In the genomic region with DNA sequence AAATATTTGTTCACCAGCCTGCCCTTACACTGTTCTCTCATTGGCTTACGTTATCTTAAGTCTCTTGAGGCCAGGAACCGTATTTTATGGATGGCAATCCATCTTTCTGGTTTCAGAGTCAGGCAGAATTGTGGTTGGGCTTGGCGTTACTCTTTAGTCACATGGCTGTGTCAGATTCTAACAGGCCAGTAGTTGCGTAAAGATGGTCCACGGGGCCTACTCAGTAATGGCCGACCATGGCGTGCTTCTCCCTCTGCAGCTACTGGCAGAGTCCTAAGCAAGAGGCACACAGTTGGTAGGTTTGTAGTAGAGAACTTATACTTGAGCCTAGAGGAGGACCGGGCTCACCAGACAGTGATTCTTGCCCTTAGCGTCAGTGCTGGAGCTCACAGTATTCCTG, we compare ENCODE assay signal across 12 mouse cellular contexts. TPM values are rescaled to one million over a fixed set of nuclear protein-coding genes. Genes with fewer than 3 reads are reported as not detected.
A peak's percentile ranks its signal among the peaks of the same experiment; 100 is the strongest.
DNase-seq lines count a peak whose midpoint lies in the region; ATAC-seq and TF ChIP-seq lines count a peak whose summit lies in the region.
"Had no signal": no experiment of that assay in that cellular context is flagged by ENCODE, and none has a peak within 500 bp of the region (broad histone marks: within the 10 kb centered on the region; RNA-seq: fewer than 3 reads in every experiment).

No protein-coding gene starts in this region.

- no peaks in the 10 kb centered on the region for H3K27me3 ChIP-seq in kidney, adult 2 months (replicated peaks; ENCODE audit: control insufficient read depth, insufficient read depth, low read length)
- no peaks in the 10 kb centered on the region for H3K27me3 ChIP-seq in limb, embryonic 10.5 days (ENCODE audit: low read depth, poor library complexity, severe bottlenecking)
- no peaks in the 10 kb centered on the region for H3K27me3 ChIP-seq in forebrain, embryonic 12.5 days
- H3K27me3 ChIP-seq: liver, embryonic 13.5 days had no signal

- no peaks in the 10 kb centered on the region for H3K36me3 ChIP-seq in kidney, adult 2 months (ENCODE audit: control insufficient read depth, insufficient read depth, low read length)
- peaks cover 49% of the 10 kb centered on the region for H3K36me3 ChIP-seq in limb, embryonic 10.5 days
- H3K36me3 ChIP-seq in forebrain, embryonic 12.5 days (replicated peaks), result peaks cover 9% of the 10 kb centered on the region; the same call in 1 of the 2 replicates
- H3K36me3 ChIP-seq: liver, embryonic 13.5 days had no signal

- peak; percentile 32 for DNase-seq in adrenal gland, postnatal 10 days
- DNase-seq in adrenal gland, postnatal 36 days, result no peak
- DNase-seq in kidney, adult 2 months, result no peak
- no peak for DNase-seq in kidney, postnatal 25 days
- DNase-seq in fibroblast of lung, adult 2 months (ENCODE audit: low read depth), result peak; percentile 40
- DNase-seq in limb, embryonic 10.5 days (ENCODE audit: low spot score), result no peak
- no peak for DNase-seq in Muller cell, postnatal 12 days (ENCODE audit: inconsistent ontology term)
- DNase-seq: cerebellum, adult 9-10 months; liver, embryonic 13.5 days had no signal

- peak overlapping the region; percentile 49; the same call in 1 of the 2 replicates for H3K27ac ChIP-seq in kidney, adult 2 months (ENCODE audit: insufficient read depth, low read depth, low read length)
- no peak overlapping the region for H3K27ac ChIP-seq in limb, embryonic 10.5 days
- no peak overlapping the region for H3K27ac ChIP-seq in forebrain, embryonic 12.5 days
- H3K27ac ChIP-seq: liver, embryonic 13.5 days had no signal

- WGBS in kidney, adult 2 months, result 82% methylated on average over 9 of the region's 9 CpGs
- 83% methylated on average over 9 of the region's 9 CpGs for WGBS in limb, embryonic 10.5 days
- WGBS in forebrain, embryonic 12.5 days, result 96% methylated on average over 9 of the region's 9 CpGs

- no peak overlapping the region for H3K4me3 ChIP-seq in kidney, adult 2 months (ENCODE audit: insufficient read depth, low read depth, low read length)
- peak overlapping the region; percentile 15; the same call in 1 of the 2 replicates for H3K4me3 ChIP-seq in limb, embryonic 10.5 days
- H3K4me3 ChIP-seq in forebrain, embryonic 12.5 days (replicated peaks), result no peak overlapping the region
- H3K4me3 ChIP-seq: liver, embryonic 13.5 days had no signal

- no peak overlapping the region for H3K4me2 ChIP-seq in forebrain, embryonic 12.5 days
- H3K4me2 ChIP-seq: liver, embryonic 13.5 days had no signal

- TF ChIP-seq POLR2A in kidney, adult 2 months (IDR thresholded peaks at IDR 0.05; ENCODE audit: low read depth, low read length), result no peak

- no peak overlapping the region for H3K9ac ChIP-seq in forebrain, embryonic 12.5 days
- H3K9ac ChIP-seq: liver, embryonic 13.5 days had no signal

- H3K4me1 ChIP-seq in kidney, adult 2 months (ENCODE audit: control insufficient read depth, insufficient read depth, low read length), result peaks cover 3% of the 10 kb centered on the region; the same call in 1 of the 2 replicates
- peaks cover 17% of the 10 kb centered on the region for H3K4me1 ChIP-seq in limb, embryonic 10.5 days
- peaks cover 18% of the 10 kb centered on the region for H3K4me1 ChIP-seq in forebrain, embryonic 12.5 days

- no peaks in the 10 kb centered on the region for H3K9me3 ChIP-seq in limb, embryonic 10.5 days (replicated peaks)
- 0 out of 2 replicates have a peak, but pooled peaks cover 3% of the 10 kb centered on the region for H3K9me3 ChIP-seq in forebrain, embryonic 12.5 days
- H3K9me3 ChIP-seq: G1E; liver, embryonic 13.5 days had no signal

- no peak for TF ChIP-seq CTCF in kidney, adult 2 months (conservative IDR thresholded peaks at IDR 0.05; ENCODE audit: insufficient read depth, insufficient read length, low read depth, low read length)

- ATAC-seq in forebrain, embryonic 12.5 days (ENCODE audit: low FRiP score), result no peak
- ATAC-seq: forebrain, embryonic 16.5 days had no signal

RNA-seq across cellular contexts. Expression of gene Ick, which starts 6.8 kb away (rescaled TPM):
- total RNA-seq in adrenal gland, postnatal 10 days (2021), result 10 to 100 TPM; 19.0 to 25.4 TPM
- total RNA-seq in adrenal gland, postnatal 36 days (2021), result 10 to 100 TPM; 17.5 to 20.4 TPM
- polyA plus RNA-seq in kidney, adult 2 months (2012; rRNA removed), result 8.2 and 8.9 TPM in 2 replicates
- polyA plus RNA-seq in limb, embryonic 10.5 days (2016; fragmentation: Nextera tagmentation; extraction: Ambion mirVana), result 46.7 and 47.4 TPM in 2 replicates
- polyA plus RNA-seq in forebrain, embryonic 12.5 days (2016; fragmentation: Nextera tagmentation; extraction: Ambion mirVana), result 35.5 and 38.4 TPM in 2 replicates

RNA-seq across cellular contexts. Expression of gene Fbxo9, which starts 6.9 kb away (rescaled TPM):
- total RNA-seq in adrenal gland, postnatal 10 days (2021), result 10 to 100 TPM; 63.0 to 85.4 TPM
- total RNA-seq in adrenal gland, postnatal 36 days (2021), result 100 to 1,000 TPM in 1 of 2 experiments, 10 to 100 TPM in 1; 77.1 to 101 TPM
- polyA plus RNA-seq in kidney, adult 2 months (2012; rRNA removed), result 93.3 and 100.0 TPM in 2 replicates
- polyA plus RNA-seq in limb, embryonic 10.5 days (2016; fragmentation: Nextera tagmentation; extraction: Ambion mirVana), result 22.2 and 25.5 TPM in 2 replicates
- polyA plus RNA-seq in forebrain, embryonic 12.5 days (2016; fragmentation: Nextera tagmentation; extraction: Ambion mirVana), result 32.7 and 35.9 TPM in 2 replicates

Comparison
In these comparisons a context has a peak if more than half of its experiments do, and no peak if none do; other contexts are left out.
1. DNase-seq: peak in adrenal gland, postnatal 10 days (single experiment) and fibroblast of lung, adult 2 months (single experiment); none in adrenal gland, postnatal 36 days (0 of 2), kidney, adult 2 months (single experiment), kidney, postnatal 25 days (0 of 2), limb, embryonic 10.5 days (single experiment) and Muller cell, postnatal 12 days (single experiment).